Mouse (Mus musculus): ENCODE measurements around the gene Serp2. TPM values are rescaled to one million over a fixed set of nuclear protein-coding genes. Genes with fewer than 3 reads are reported as not detected.
A peak's percentile ranks its signal among the peaks of the same experiment; 100 is the strongest.
"Not testable (repeated sequence)": the region's sequence is repeated elsewhere in the genome, so short reads cannot be mapped to it uniquely, and the experiment has no call there.

Gene Serp2
- polyA plus RNA-seq, 1 experiment from 2014 or later = 245 TPM

DNA sequence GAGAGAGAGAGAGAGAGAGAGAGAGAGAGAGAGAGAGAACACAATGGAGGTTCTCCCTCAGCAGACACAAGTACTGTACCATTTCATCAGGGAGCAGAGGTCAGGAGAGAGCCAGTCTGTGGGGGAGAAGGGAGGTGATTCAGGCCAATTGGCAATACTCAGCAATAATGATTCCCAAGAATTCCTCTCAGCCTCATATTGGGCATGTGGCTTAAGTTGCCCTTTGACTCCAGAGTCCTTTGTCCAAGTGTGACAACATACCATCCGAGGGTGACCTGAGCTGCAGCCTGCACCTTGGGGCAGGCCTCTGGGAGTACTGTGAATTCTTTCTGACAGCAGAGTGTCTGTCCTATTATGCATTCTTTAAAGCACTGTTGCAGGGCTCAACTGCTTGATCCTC lies 10.6 kb upstream of the Serp2 start:
- no peaks in the 10 kb centered on the region for H3K4me1 ChIP-seq
- no peaks in the 10 kb centered on the region for H3K27me3 ChIP-seq (replicated peaks)
- no peak overlapping the region for H3K4me3 ChIP-seq (replicated peaks)
- no peaks in the 10 kb centered on the region for H3K36me3 ChIP-seq
- ATAC-seq (ENCODE audit: low FRiP score) = no peak
- H3K9me3 ChIP-seq (replicated peaks) = no peaks in the 10 kb centered on the region
- WGBS = 59% methylated on average over 1 of the region's 1 CpGs
- no peak overlapping the region for H3K9ac ChIP-seq (replicated peaks)
- H3K27ac ChIP-seq (replicated peaks) = no peak overlapping the region
- H3K4me2 ChIP-seq = no peak overlapping the region

DNA sequence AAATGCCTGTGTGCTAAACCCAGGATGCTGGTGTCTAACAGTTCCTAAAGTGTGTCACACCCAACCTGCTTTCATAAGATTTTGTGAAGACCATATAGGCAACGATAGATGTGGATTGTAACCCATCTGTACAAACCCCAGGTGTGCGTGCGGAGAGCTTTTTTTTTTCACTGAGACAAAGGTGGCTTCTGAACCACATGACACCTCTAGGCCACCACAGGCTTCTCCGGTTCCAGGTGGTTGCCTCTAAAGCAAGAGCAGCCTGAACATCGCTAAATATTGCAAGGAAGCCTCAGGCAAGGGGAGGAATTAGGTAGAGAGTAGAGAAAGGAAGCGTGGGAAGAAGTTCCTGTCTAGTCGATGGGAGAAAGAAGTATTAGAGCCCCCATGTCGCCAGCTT lies 10.0 kb upstream of the Serp2 start:
- WGBS = 84% methylated on average over 8 of the region's 8 CpGs
- no peak overlapping the region for H3K4me2 ChIP-seq
- H3K4me1 ChIP-seq = no peaks in the 10 kb centered on the region
- H3K36me3 ChIP-seq = no peaks in the 10 kb centered on the region
- ATAC-seq (ENCODE audit: low FRiP score) = no peak
- no peaks in the 10 kb centered on the region for H3K27me3 ChIP-seq (replicated peaks)
- H3K27ac ChIP-seq (replicated peaks) = no peak overlapping the region
- no peaks in the 10 kb centered on the region for H3K9me3 ChIP-seq (replicated peaks)
- no peak overlapping the region for H3K9ac ChIP-seq (replicated peaks)
- no peak overlapping the region for H3K4me3 ChIP-seq (replicated peaks)

DNA sequence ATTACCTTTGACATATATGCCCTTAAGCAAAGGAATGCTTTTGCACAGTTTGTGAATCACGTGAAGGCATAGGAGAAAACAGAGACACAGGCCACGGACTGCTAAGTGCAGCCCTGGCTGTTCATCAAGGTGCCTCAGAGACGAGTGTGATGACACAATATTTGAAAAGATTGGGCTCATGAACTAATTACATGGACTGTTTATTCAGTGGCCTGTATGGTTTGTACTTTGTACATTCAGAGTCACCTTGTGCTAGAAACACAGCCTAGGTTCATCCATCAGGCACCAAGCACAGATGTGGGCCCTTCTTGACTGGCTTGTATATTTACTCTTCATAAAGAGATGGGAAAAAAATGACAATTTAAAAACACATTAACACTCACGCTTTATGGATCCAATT lies 9.5 kb upstream of the Serp2 start:
- Histone ChIP-seq H3K4me3 (replicated peaks) (no peak overlapping the region), H3K36me3 (no peaks in the 10 kb centered on the region), H3K27me3 (replicated peaks) (no peaks in the 10 kb centered on the region), H3K9me3 (replicated peaks) (no peaks in the 10 kb centered on the region), H3K9ac (replicated peaks) (no peak overlapping the region), H3K4me1 (no peaks in the 10 kb centered on the region), H3K4me2 (no peak overlapping the region), H3K27ac (replicated peaks) (no peak overlapping the region)
- no peak for ATAC-seq (ENCODE audit: low FRiP score)
- 85% methylated on average over 4 of the region's 4 CpGs for WGBS

DNA sequence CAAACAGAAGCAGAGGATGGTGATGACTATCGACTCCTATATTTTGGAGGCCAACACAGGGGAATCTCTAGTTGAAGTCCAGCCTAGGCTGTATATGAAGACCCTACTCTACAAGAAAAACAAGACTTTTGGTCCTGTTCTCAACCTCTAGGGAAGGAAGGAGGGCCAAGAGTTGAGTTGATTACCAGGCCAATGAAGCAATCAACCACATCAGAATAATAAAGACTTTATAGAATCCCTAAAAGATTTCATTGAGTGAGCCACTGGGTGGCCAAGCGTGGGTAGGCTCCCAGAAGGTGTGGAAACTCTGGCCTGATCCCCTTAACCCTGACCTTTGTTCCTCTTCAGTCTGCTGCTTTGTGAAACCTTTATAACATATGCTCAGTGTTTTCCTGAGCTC lies 2.5 kb upstream of the Serp2 start:
- Histone ChIP-seq H3K4me1 (peaks cover 24% of the 10 kb centered on the region), H3K4me2 (no peak overlapping the region), H3K27ac (replicated peaks) (no peak overlapping the region), H3K36me3 (no peaks in the 10 kb centered on the region), H3K9ac (replicated peaks) (no peak overlapping the region), H3K4me3 (replicated peaks) (no peak overlapping the region), H3K9me3 (replicated peaks) (no peaks in the 10 kb centered on the region), H3K27me3 (replicated peaks) (no peaks in the 10 kb centered on the region)
- WGBS = 79% methylated on average over 2 of the region's 2 CpGs
- no peak for ATAC-seq (ENCODE audit: low FRiP score)

DNA sequence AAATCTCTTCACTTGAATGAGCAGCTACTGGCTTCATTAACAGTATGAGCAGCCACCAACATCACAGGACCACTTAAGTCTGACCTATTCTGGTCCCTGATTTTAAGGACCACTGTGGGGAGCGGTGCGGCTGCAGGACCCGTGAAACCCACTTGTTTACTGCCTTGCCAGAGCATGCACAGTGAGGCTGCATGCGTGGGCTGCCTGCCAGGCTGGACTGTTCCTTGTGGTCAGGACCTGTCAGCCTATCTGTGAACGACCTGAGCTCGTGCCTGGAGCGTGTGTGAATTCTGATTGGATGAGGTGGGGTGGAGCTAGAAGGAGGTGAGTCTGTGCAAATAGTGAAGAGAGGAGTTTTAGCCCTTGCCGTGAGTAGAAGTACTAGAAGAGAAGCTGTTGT lies 1.5 kb upstream of the Serp2 start:
- 56% methylated on average over 8 of the region's 8 CpGs for WGBS
- H3K27ac ChIP-seq (replicated peaks); H3K4me3 ChIP-seq (replicated peaks); H3K36me3 ChIP-seq; H3K9me3 ChIP-seq (replicated peaks); H3K4me2 ChIP-seq; ATAC-seq (ENCODE audit: low FRiP score); H3K27me3 ChIP-seq (replicated peaks); H3K9ac ChIP-seq (replicated peaks): not testable (repeated sequence)
- H3K4me1 ChIP-seq = peaks cover 33% of the 10 kb centered on the region

DNA sequence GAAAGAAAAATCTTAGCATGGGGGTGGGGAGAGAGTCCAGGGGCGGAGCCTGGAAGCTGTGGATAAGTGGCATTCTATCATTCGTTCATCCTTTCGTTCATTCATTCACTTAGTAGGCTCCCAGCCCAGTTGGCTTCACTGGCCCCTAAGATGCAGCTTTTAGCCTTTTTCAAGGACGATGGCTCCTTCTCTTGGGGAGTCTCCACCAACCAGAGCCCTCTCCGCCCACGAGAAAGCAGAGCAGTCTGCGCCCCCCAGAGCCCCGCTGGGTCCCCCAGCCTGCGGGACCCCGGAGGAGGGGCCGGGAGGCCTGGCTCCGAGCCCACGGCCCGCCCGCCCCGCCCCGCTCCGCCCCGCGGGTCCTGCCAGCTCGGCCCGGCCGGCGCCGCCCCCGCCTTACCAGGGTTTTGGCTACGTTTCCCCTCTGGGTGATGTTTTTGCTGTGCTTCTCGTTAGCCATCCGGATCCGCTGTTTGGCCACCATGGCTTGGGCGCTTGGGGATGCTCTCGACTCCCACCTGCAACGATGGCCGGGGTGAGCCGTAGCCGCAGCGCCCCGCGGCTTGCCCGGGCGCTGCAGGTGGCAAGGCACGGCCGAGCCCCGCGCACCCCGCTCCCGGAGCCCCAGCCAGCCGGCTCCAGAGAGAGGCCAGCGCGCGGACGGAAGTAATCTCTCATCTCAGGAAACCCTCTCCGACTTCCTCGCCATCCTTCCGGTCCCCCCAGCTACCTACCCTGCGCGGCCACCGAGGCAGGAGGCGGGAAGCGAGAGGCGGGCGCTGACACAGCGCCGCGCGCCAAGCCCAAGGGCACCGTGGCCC lies 448 bp downstream of the Serp2 start:
- Histone ChIP-seq H3K4me2 (peak overlapping the region; percentile 86), H3K27me3 (replicated peaks) (no peaks in the 10 kb centered on the region), H3K9ac (replicated peaks) (peak overlapping the region; percentile 95), H3K9me3 (replicated peaks) (no peaks in the 10 kb centered on the region), H3K27ac (replicated peaks) (peak overlapping the region; percentile 94), H3K36me3 (no peaks in the 10 kb centered on the region), H3K4me3 (replicated peaks) (peak overlapping the region; percentile 81), H3K4me1 (peaks cover 38% of the 10 kb centered on the region)
- 1% methylated on average over 67 of the region's 67 CpGs for WGBS
- peak; percentile 82 for ATAC-seq (ENCODE audit: low FRiP score)

DNA sequence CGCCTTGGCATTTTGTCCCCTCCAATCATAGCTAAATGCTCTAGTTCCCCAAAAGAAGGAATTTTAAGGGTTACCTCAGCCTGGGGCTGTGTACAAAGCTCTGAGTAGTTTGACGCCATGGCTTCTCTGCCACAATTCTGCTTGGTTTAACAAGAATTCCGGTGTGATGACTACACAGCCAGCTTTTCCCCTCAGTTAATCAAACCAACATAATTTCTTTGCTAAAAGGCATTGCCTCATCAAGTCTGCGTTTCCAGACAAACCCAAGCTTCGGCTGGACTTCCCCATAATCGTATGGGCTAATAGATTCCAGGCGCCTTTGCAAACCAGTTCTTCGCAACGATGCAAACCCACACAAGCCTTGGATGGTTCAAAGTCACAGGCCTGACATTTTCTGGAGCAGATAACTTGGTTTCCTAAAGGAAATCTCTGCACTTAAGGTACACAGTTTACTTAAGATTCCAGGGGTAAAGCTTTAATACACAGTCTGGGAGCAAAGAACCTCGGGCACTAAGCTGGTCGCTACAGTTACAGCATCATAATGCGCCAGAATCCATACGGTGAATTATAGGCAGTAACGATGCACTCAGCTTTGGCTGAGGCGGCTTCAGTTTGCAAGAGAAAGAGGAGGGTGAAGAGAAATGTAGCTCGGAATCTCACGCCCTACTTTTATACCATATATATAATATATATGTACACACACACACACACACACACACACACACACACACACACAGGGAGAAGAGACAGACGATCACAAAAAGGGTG lies 1.2 kb downstream of the Serp2 start:
- Histone ChIP-seq H3K27ac (replicated peaks) (peak overlapping the region; percentile 94), H3K4me2 (peak overlapping the region; percentile 86), H3K4me3 (replicated peaks) (peak overlapping the region; percentile 81), H3K36me3 (no peaks in the 10 kb centered on the region), H3K9ac (replicated peaks) (peak overlapping the region; percentile 95), H3K27me3 (replicated peaks) (no peaks in the 10 kb centered on the region), H3K9me3 (replicated peaks) (no peaks in the 10 kb centered on the region), H3K4me1 (peaks cover 38% of the 10 kb centered on the region)
- 41% methylated on average over 18 of the region's 18 CpGs for WGBS
- ATAC-seq (ENCODE audit: low FRiP score) = peak; percentile 39

DNA sequence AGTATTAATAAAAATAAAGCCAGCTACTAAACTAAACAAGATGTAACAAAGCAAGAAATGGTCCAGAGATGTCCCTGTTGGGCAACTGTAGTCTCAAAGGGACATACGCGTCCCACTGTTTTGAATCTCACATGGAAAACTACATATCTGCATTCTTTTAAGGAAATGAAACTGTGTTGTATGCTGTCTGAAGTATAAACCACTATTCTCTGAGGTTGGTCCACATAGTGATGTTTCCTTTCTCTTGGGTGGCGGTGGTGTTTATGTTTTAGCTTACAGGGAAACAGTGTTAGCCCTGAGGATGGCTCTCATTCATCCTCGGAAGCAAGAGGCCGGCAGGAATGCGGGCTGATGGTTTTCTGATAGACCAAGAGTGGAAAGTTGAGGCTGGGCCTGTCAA lies 12.6 kb downstream of the Serp2 start:
- Histone ChIP-seq H3K27me3 (replicated peaks) (no peaks in the 10 kb centered on the region), H3K27ac (replicated peaks) (no peak overlapping the region), H3K9ac (replicated peaks) (no peak overlapping the region), H3K4me2 (no peak overlapping the region), H3K4me3 (replicated peaks) (no peak overlapping the region), H3K9me3 (replicated peaks) (no peaks in the 10 kb centered on the region), H3K4me1 (no peaks in the 10 kb centered on the region; the same call in 1 of the 2 replicates), H3K36me3 (peaks cover 17% of the 10 kb centered on the region)
- WGBS = 96% methylated on average over 6 of the region's 6 CpGs
- ATAC-seq (ENCODE audit: low FRiP score) = no peak

DNA sequence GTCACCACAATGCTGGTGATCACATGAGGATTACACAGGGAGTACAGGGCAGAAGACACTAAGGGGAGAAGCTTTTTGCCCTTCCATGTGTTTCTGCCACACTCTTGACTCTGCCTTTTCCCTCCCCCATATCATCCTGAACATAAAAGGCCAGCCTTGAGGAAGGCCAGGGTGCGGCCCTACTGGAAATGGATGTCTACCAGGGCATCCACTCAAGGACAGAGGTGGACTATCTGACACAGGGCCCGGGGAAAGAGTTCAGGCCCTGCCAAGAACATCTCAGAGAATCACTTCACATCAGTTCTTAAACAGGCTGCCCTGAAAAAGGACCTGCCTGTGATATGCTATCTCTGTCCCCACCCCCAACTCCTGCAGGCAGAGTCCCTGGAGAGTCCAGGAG lies 15.3 kb downstream of the Serp2 start:
- Histone ChIP-seq H3K4me2 (no peak overlapping the region), H3K9me3 (replicated peaks) (no peaks in the 10 kb centered on the region), H3K4me3 (replicated peaks) (no peak overlapping the region), H3K27ac (replicated peaks) (no peak overlapping the region), H3K9ac (replicated peaks) (no peak overlapping the region), H3K36me3 (peaks cover 4% of the 10 kb centered on the region; the same call in 1 of the 2 replicates), H3K4me1 (no peaks in the 10 kb centered on the region; the same call in 1 of the 2 replicates), H3K27me3 (replicated peaks) (no peaks in the 10 kb centered on the region)
- 90% methylated on average over 2 of the region's 2 CpGs for WGBS
- ATAC-seq (ENCODE audit: low FRiP score) = no peak

DNA sequence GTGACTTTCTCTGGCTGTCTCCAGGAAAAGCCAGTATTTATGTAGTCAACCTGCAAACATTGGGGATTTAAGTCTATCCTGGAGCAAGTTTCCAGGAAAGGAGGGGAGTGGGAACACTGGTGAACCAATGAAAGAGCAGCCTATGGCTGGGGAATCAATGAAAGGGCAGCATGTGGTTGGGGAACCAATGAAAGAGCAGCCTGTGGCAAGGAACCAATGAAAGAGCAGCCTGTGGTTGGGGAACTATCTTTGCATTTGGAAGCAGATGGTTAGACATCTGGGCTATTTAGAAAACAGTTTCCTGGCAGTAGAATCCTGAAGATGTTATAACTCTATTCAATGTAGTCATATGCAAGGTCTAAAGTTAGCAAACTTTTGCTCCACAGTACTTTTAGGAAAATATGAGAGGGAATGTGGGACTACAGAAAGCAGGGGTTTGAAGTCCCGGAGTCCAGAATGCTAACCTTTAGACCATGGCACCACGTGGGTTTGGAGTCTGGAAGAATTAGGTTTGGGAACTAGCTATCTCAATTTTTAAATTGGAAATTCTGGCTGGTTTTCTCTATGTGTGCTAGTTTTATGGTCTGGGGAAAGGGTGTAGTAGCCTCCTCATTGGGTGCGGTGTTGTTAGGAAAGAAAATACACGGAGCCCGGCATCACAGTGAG lies 16.6 kb downstream of the Serp2 start:
- no peaks in the 10 kb centered on the region for H3K9me3 ChIP-seq (replicated peaks)
- H3K36me3 ChIP-seq = peaks cover 4% of the 10 kb centered on the region; the same call in 1 of the 2 replicates
- WGBS = 92% methylated on average over 5 of the region's 5 CpGs
- no peak overlapping the region for H3K4me2 ChIP-seq
- H3K27me3 ChIP-seq (replicated peaks) = no peaks in the 10 kb centered on the region
- H3K4me1 ChIP-seq = no peaks in the 10 kb centered on the region; the same call in 1 of the 2 replicates
- H3K27ac ChIP-seq (replicated peaks) = no peak overlapping the region
- H3K9ac ChIP-seq (replicated peaks) = no peak overlapping the region
- no peak overlapping the region for H3K4me3 ChIP-seq (replicated peaks)
- ATAC-seq (ENCODE audit: low FRiP score) = no peak

DNA sequence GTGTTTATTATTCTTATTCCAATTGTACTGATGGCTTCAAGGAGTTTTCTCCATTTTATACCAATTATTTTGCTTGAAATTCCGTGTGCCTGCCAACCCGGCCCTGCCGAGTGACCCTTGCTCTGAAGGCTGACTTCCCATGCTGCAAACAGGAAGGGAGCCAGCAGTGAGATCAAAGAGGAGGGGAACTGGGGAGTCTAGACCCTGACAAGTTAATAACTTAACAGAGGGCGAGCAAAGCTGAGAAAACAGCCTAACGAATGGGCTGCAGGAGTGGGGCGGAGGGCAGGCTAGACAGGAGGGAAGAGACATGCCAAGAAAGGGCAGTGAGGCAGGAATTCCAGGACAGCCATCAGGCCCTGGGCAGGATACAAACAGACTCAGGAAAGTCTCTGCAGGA lies 19.8 kb downstream of the Serp2 start:
- ATAC-seq (ENCODE audit: low FRiP score) = no peak
- Histone ChIP-seq H3K4me1 (peaks cover 11% of the 10 kb centered on the region), H3K9me3 (replicated peaks) (no peaks in the 10 kb centered on the region), H3K9ac (replicated peaks) (no peak overlapping the region), H3K27me3 (replicated peaks) (no peaks in the 10 kb centered on the region), H3K4me3 (replicated peaks) (no peak overlapping the region), H3K4me2 (no peak overlapping the region), H3K27ac (replicated peaks) (no peak overlapping the region), H3K36me3 (peaks cover 4% of the 10 kb centered on the region; the same call in 1 of the 2 replicates)
- WGBS = 48% methylated on average over 6 of the region's 6 CpGs

All from neural tube, embryonic 15.5 days (tissue).